16 mouse cellular contexts compared by ENCODE assay signal in the genomic region with DNA sequence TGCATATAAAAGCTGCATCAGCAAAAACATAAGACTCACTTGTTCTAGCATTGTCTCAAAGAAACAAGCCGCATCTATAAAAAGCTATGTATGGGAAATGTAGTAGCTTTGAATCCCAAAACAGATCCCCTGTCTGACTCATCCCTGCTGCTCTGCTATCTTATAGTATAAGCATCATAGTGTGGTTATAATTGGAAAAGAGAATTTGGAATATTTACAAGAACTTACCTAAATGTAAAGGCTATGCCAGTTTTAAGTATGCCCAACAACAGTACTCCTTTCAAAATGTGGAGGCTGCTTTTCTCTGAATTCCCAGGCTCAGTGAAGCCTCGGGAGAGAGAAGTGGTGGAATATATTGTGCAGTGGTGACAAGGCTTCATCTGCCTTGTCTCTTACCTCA.
"Had no signal": no experiment of that assay in that cellular context is flagged by ENCODE, and none has a peak within 500 bp of the region (broad histone marks: within the 10 kb centered on the region; RNA-seq: fewer than 3 reads in every experiment).

No protein-coding gene starts in this region.

- H3K9ac ChIP-seq: intestine, embryonic 15.5 days; limb, embryonic 15.5 days; liver, embryonic 12.5 days; lung, embryonic 14.5 days; midbrain, embryonic 15.5 days; neural tube, embryonic 12.5 days had no signal

- H3K4me2 ChIP-seq: intestine, embryonic 15.5 days; limb, embryonic 15.5 days; liver, embryonic 12.5 days; lung, embryonic 14.5 days; midbrain, embryonic 11.5 days; midbrain, embryonic 15.5 days; neural tube, embryonic 12.5 days had no signal

- ATAC-seq: intestine, embryonic 15.5 days; liver, embryonic 12.5 days; midbrain, embryonic 15.5 days had no signal

- H3K36me3 ChIP-seq: intestine, embryonic 15.5 days; limb, embryonic 15.5 days; liver, embryonic 12.5 days; midbrain, embryonic 15.5 days; neural tube, embryonic 12.5 days had no signal

- H3K27ac ChIP-seq: intestine, embryonic 15.5 days; limb, embryonic 15.5 days; liver, embryonic 12.5 days; macrophage; midbrain, embryonic 15.5 days; neural tube, embryonic 12.5 days had no signal

- H3K4me3 ChIP-seq: intestine, embryonic 15.5 days; limb, embryonic 15.5 days; liver, embryonic 12.5 days; megakaryocyte, embryonic 14.5 days; midbrain, embryonic 15.5 days; neural tube, embryonic 12.5 days had no signal

- H3K27me3 ChIP-seq: intestine, embryonic 15.5 days; limb, embryonic 15.5 days; liver, embryonic 12.5 days; megakaryocyte, embryonic 14.5 days; midbrain, embryonic 15.5 days; neural tube, embryonic 12.5 days had no signal

- H3K9me3 ChIP-seq: intestine, embryonic 15.5 days; limb, embryonic 15.5 days; liver, embryonic 12.5 days; megakaryocyte, embryonic 14.5 days; midbrain, embryonic 15.5 days; neural tube, embryonic 12.5 days had no signal

- H3K4me1 ChIP-seq: intestine, embryonic 15.5 days; limb, embryonic 15.5 days; liver, embryonic 12.5 days; megakaryocyte, embryonic 14.5 days; midbrain, embryonic 15.5 days; neural tube, embryonic 12.5 days had no signal

- DNase-seq: kidney, adult 18-20 months; kidney, postnatal 14 days; layer of hippocampus, postnatal 36 days; lung, embryonic 14.5 days; lung, postnatal 14 days; retina, postnatal 1 day; thymus, adult 2 months; thymus, postnatal 25 days had no signal
